Mouse (Mus musculus) midbrain, embryonic 16.5 days (tissue): ENCODE data around the gene Mymx. TPM values are rescaled to one million over a fixed set of nuclear protein-coding genes. Genes with fewer than 3 reads are reported as not detected.
A peak's percentile ranks its signal among the peaks of the same experiment; 100 is the strongest.

ENCODE experiments used
- ATAC-seq: fragments of 200-750 bp; cut with Nextera tagmentation; 2 replicates; pipeline ENCODE4 v1.8.0; 2017; ENCODE audit warnings: moderate TSS enrichment
- H3K27ac ChIP-seq: fragments of 300-500 bp; sonication (generic); 2 replicates; pipeline ENCODE4 v1.5.1; 2014; ENCODE audit warnings: mild to moderate bottlenecking, low read length, mixed read lengths
- H3K27me3 ChIP-seq: fragments of 300-500 bp; sonication (generic); 2 replicates; pipeline ENCODE4 v1.6.1; 2014; ENCODE audit warnings: low read depth, low read length, mixed read lengths; ENCODE audit not compliant: control insufficient read depth, insufficient read depth
- H3K36me3 ChIP-seq: fragments of 300-500 bp; sonication (generic); 2 replicates; pipeline ENCODE4 v1.6.1; 2014; ENCODE audit warnings: mild to moderate bottlenecking, low read length, moderate library complexity, mixed read lengths; ENCODE audit not compliant: control insufficient read depth, insufficient read depth
- H3K4me1 ChIP-seq: fragments of 300-500 bp; sonication (generic); 2 replicates; pipeline ENCODE4 v1.6.1; 2014; ENCODE audit warnings: mild to moderate bottlenecking, low read length, mixed read lengths; ENCODE audit not compliant: control insufficient read depth, insufficient read depth
- H3K4me2 ChIP-seq: fragments of 300-500 bp; sonication (generic); 2 replicates; pipeline ENCODE4 v1.6.1; 2014; ENCODE audit warnings: mild to moderate bottlenecking, low read length, mixed read lengths
- H3K4me3 ChIP-seq: fragments of 300-500 bp; sonication (generic); 2 replicates; pipeline ENCODE4 v1.5.1; 2014; ENCODE audit warnings: low read depth, mild to moderate bottlenecking, low read length, moderate library complexity, mixed read lengths
- H3K9ac ChIP-seq: fragments of 300-500 bp; sonication (generic); 2 replicates; pipeline ENCODE4 v1.6.1; 2014; ENCODE audit warnings: low read depth, low read length, mixed read lengths
- H3K9me3 ChIP-seq: fragments of 300-500 bp; sonication (generic); replicated peaks from 2 replicates; pipeline ENCODE4 v1.6.1; 2014; ENCODE audit warnings: mild to moderate bottlenecking, low read length, mixed read lengths; ENCODE audit not compliant: control insufficient read depth, poor library complexity, severe bottlenecking
- whole genome bisulfite sequencing: fragments of 180-500 bp; shearing (Covaris S2); extraction: QIAGEN DNeasy Blood & Tissue Kit; methylation state at CpG from one replicate; pipeline ENCODE4 v1.1.7; 2014; 5-methylcytosine and 5-hydroxymethylcytosine counted together
- polyA plus RNA-seq: library from polyadenylated mRNA; unstranded; fragments of >200 nt; fragmentation: Nextera tagmentation; extraction: Ambion mirVana; gene quantifications from 2 replicates; pipeline ENCODE4 v1.2.1, GENCODE M21; 2015

Mymx gene
- polyA plus RNA-seq, 1 experiment from 2014 or later = not detected

DNA sequence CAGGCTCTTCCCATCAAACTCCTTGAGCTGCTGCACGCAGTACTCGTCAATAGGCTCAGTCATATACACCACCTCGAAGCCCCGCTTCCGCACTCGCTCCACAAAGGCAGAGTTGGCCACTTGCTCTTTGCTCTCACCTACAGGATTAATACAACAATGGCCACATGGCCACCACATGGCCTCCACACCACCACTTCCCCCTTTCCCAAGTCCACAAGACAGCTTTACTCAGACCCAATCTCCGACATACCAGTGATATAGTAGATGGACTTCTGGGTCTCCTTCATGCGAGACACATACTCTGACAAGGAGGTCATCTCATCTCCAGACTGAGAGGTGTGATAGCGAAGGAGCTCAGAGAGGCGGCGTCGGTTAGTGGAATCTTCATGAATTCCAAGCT is 32.9 kb downstream of the Mymx start:
- 86% methylated on average over 12 of the region's 12 CpGs for WGBS
- Histone ChIP-seq H3K36me3 (peaks cover 45% of the 10 kb centered on the region), H3K9ac (no peak overlapping the region), H3K4me1 (peaks cover 35% of the 10 kb centered on the region), H3K4me2 (no peak overlapping the region), H3K27ac (no peak overlapping the region), H3K27me3 (no peaks in the 10 kb centered on the region), H3K9me3 (no peaks in the 10 kb centered on the region), H3K4me3 (no peak overlapping the region)
- ATAC-seq = no peak

DNA sequence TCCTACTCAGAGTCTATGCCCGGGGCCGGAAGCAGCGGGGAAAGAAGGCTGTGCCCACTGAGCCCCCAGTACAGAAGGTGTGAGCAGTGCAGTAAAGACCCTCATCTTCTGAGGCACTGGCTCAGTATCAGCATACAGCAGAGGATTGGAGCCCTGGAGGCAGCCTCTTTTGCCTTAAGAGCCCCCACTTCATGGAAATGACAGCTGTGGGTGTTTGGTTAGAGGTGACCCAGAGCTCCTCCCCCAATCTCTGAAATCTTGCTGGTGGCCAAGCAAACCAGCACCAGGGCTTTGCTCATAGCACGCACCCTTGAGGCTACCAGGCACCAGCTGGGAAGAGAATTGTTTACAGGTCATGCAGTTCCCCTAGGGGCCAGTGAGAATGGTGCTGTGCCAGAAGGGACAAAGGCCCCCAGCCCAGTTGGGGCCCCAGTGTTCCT is 34.7 kb downstream of the Mymx start:
- H3K36me3 ChIP-seq = peaks cover 45% of the 10 kb centered on the region
- H3K9ac ChIP-seq = no peak overlapping the region
- no peak for ATAC-seq
- no peak overlapping the region for H3K4me2 ChIP-seq
- no peak overlapping the region for H3K4me3 ChIP-seq
- H3K4me1 ChIP-seq = peaks cover 35% of the 10 kb centered on the region
- H3K9me3 ChIP-seq = no peaks in the 10 kb centered on the region
- no peak overlapping the region for H3K27ac ChIP-seq
- 21% methylated on average over 4 of the region's 4 CpGs for WGBS
- H3K27me3 ChIP-seq = no peaks in the 10 kb centered on the region

DNA sequence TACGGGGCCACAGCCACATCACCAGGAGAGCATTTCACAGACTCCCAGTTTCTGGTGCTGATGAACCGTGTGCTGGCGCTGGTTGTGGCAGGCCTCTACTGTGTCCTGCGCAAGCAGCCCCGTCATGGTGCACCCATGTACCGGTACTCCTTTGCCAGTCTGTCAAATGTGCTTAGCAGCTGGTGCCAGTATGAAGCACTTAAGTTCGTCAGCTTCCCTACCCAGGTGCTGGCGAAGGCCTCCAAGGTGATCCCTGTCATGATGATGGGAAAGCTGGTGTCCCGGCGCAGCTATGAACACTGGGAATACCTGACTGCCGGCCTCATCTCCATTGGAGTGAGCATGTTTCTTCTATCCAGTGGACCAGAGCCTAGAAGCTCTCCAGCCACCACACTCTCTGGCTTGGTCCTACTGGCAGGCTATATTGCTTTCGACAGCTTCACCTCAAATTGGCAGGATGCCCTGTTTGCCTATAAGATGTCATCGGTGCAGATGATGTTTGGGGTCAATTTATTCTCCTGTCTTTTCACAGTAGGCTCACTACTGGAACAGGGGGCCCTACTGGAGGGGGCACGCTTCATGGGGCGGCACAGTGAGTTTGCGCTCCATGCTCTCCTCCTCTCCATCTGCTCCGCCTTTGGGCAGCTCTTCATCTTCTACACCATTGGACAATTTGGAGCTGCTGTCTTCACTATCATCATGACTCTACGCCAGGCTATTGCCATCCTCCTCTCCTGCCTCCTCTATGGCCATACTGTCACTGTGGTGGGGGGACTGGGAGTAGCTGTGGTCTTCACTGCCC is 35.3 kb downstream of the Mymx start:
- Histone ChIP-seq H3K4me1 (peaks cover 32% of the 10 kb centered on the region), H3K9me3 (no peaks in the 10 kb centered on the region), H3K27me3 (no peaks in the 10 kb centered on the region), H3K27ac (no peak overlapping the region), H3K4me3 (no peak overlapping the region), H3K9ac (no peak overlapping the region), H3K4me2 (no peak overlapping the region), H3K36me3 (peaks cover 44% of the 10 kb centered on the region)
- 76% methylated on average over 18 of the region's 18 CpGs for WGBS
- ATAC-seq = no peak

DNA sequence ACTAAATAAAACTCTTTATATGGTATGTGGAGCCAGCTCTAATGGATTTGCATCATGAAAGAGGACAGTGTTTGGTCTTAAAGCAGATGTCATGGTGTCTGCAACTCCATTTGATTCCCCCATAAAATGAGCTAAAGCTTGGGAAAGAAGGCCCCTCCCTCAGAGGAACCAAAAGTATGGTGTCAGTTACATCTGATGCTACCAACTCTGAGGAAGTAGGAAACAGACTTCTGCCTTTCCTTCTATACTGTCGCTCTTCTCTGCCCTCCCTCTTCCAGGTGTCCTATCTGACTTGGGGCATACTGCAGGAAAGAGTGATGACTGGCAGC is 35.9 kb downstream of the Mymx start:
- H3K4me2 ChIP-seq = no peak overlapping the region
- H3K9ac ChIP-seq = no peak overlapping the region
- peaks cover 26% of the 10 kb centered on the region for H3K4me1 ChIP-seq
- H3K4me3 ChIP-seq = no peak overlapping the region
- H3K36me3 ChIP-seq = peaks cover 38% of the 10 kb centered on the region
- WGBS = 82% methylated on average over 1 of the region's 1 CpGs
- H3K27ac ChIP-seq = no peak overlapping the region
- no peaks in the 10 kb centered on the region for H3K27me3 ChIP-seq
- H3K9me3 ChIP-seq = no peaks in the 10 kb centered on the region
- no peak for ATAC-seq

DNA sequence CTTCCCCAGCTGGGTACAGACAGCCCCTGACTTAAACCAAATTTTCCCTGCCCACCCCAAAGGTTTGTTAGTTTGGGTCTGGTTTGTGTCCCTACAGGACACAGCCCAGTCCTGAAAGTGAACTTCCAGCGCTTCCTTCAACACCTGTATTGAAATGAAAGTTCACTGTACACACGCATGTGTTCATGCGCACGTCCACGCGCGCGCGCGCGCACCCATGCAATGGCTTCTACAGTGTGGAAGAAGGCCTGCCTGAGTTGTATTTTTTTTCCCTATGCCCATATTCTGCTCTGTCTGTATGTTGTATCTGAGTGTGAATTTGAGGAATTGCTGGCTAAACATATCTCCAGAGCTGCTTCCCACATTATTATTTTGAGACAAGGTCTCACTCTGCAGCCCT is 36.8 kb downstream of the Mymx start:
- Histone ChIP-seq H3K9me3 (no peaks in the 10 kb centered on the region), H3K27me3 (no peaks in the 10 kb centered on the region), H3K9ac (peak overlapping the region; percentile 88; the same call in 1 of the 2 replicates), H3K4me3 (peak overlapping the region; percentile 77; the same call in 1 of the 2 replicates), H3K27ac (no peak overlapping the region), H3K36me3 (peaks cover 29% of the 10 kb centered on the region), H3K4me2 (peak overlapping the region; percentile 96), H3K4me1 (peaks cover 18% of the 10 kb centered on the region)
- 95% methylated on average over 11 of the region's 11 CpGs for WGBS
- ATAC-seq = no peak

DNA sequence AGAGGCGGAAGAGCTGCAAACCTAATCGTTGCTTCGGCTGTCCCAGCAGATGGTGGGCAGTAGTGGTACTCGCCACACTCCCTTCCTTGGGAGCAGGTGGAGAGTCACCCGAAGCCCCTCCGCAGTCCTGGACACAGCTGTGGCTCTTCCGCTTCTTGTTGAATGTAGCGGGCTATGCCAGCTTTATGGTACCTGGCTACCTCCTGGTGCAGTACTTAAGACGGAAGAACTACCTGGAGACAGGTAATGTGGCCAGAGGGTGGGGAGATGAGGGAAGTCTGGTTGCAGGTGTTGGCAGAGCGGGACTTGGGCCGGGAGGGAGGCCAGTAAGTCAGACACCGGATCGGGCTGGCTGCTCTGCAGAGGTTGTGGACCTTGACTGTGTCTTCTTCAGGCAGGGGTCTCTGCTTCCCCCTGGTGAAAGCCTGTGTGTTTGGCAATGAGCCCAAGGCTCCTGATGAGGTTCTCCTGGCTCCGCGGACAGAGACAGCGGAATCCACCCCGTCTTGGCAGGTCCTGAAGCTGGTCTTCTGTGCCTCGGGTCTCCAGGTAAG is 37.3 kb downstream of the Mymx start:
- WGBS = 6% methylated on average over 18 of the region's 18 CpGs
- H3K27ac ChIP-seq = peak overlapping the region; percentile 67
- peaks cover 13% of the 10 kb centered on the region for H3K4me1 ChIP-seq

DNA sequence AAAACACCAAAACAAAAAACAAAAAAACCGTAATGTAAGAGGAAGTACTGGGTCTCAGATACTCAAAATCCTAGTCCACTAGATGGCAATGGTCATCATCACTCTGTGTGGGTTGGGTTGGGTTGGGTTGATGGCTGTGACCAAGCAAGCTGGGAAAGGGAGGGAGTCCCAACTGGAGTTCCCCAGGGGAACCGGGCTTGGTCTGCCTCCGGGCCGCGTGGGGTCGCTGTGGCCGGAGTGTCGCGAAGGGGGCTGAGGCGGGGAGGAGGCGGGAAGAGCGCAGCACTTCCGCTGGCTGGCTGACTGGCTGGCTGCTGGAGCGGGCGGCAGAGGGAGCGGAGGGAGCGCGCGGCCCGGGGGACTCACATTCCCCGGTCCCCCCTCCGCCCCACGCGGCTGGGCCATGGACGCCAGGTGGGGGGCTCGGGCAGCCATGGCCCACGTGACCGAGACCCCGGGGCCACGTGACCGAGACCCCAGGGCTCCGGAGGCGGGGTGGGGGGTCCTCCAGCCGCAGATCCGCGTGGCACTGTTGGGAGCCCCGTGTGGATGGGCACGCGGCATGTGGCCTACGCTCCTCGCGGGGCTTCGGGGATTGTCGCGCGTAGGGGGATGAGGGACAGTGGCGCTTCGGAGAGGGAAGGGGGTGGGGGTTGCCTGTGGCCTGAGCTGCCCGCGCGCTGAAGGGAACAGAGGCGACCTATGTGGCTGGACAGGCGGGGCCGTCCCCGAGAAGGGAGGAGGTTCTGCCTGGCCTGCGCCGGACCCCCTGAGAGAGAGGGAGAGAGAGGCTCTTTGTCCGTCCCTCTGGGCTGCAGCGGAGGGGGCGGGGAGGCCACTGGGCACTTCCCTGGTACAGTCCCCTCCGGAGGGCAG is 38.0 kb downstream of the Mymx start, which contains the start of gene Slc35b2:
Slc35b2 (plus strand) TSS at position 220 of the 876 bp plus-strand sequence.
- Histone ChIP-seq H3K9me3 (no peaks in the 10 kb centered on the region), H3K4me2 (peak within 1 kb of the TSS; percentile 96), H3K4me1 (peaks cover 11% of the 10 kb centered on the region), H3K9ac (peak within 1 kb of the TSS; percentile 88), H3K4me3 (peak within 1 kb of the TSS; percentile 77), H3K27ac (peak within 1 kb of the TSS; percentile 67), H3K36me3 (peaks cover 17% of the 10 kb centered on the region), H3K27me3 (no peaks in the 10 kb centered on the region)
- peak; percentile 82 for ATAC-seq
- under 1% methylated on average over 52 of the region's 61 CpGs for WGBS

More for the DNA sequence above, 37.3 kb downstream of the Mymx start:
- peak; percentile 0; the same call in 1 of the 2 replicates for ATAC-seq
- H3K4me2 ChIP-seq = peak overlapping the region; percentile 96
- H3K36me3 ChIP-seq = peaks cover 24% of the 10 kb centered on the region
- no peaks in the 10 kb centered on the region for H3K9me3 ChIP-seq
- H3K9ac ChIP-seq = peak overlapping the region; percentile 88
- H3K27me3 ChIP-seq = no peaks in the 10 kb centered on the region
- peak overlapping the region; percentile 77 for H3K4me3 ChIP-seq

DNA sequence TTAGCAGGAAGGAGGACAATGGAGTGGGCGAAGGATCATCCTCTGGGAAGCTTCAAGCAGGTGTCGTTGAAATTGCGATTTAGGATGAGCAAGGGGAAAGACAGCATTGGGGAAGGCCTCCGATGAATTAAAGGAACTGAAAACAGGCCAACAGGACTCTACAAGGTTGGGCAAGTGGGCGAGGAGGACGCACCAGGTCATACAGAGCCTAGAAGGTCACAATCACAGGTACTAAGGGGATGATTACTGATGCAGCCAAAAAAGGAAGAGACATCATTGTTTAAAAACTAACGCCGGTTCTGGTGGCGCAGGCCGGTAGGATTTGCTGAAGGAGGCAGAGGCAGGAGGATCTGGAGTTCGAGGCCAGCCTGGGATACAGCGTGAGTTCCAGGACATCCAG is 38.7 kb downstream of the Mymx start:
- Histone ChIP-seq H3K27me3 (no peaks in the 10 kb centered on the region), H3K4me2 (peak overlapping the region; percentile 96; the same call in 1 of the 2 replicates), H3K4me3 (no peak overlapping the region), H3K36me3 (peaks cover 14% of the 10 kb centered on the region), H3K9me3 (no peaks in the 10 kb centered on the region), H3K4me1 (peaks cover 9% of the 10 kb centered on the region), H3K9ac (no peak overlapping the region), H3K27ac (no peak overlapping the region)
- WGBS = 80% methylated on average over 12 of the region's 12 CpGs
- no peak for ATAC-seq
